Mouse (Mus musculus): ENCODE data around the gene P3h2. TPM values are rescaled to one million over a fixed set of nuclear protein-coding genes. Genes with fewer than 3 reads are reported as not detected.

The P3h2 gene
- total RNA-seq (2023), result not detected in 4 replicates

GRCm38 (mm10) chr16:26105115-26105974 lies at the start of gene P3h2:
P3h2 (minus strand) TSS chr16:26105784.

Data from B cell, adult 62 days (primary cell).